In the genomic region with DNA sequence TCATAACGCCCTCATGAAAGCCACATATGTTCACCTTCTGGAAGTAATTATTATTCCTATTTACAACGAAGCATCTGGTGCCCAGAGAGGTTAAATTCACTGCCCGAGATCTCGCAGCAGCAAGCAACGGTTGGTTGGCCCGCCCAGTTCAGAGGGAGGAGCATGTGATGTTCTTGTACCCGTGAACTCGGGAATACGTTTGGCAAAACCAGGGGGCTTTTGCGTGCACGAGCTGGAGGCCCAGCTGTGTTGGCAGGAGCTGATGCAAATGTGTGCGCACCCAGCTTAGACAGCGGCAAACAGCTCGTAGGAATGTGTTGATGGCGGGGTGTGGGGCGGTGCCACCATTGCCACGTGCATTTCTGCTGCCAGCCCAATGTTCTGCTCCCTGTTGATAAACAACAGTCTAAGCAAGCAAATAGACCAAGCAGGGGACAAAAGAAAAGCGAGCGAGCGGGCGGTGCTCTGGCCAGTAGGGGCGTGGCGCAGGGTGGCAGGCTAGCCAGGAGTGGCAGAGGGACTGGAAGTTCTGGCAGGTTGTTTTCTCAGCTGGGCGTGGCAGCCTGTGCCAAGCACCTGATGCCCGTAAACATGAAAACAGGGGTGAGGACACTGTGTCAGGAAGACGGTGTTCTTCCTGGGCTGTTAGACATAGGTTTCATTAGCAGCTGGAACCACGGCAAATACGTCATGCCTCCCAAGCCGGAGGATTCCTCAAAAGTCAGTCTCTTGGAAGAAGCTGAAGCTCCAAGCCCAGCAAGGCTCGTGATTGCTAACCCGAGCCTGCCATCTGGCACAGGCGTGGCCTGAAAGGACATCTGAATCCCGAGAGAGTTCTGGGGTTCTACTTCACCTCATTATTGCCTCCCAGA, we compare ENCODE assay signal across 8 mouse cellular contexts. TPM values are rescaled to one million over a fixed set of nuclear protein-coding genes. Genes with fewer than 3 reads are reported as not detected.
DNase-seq lines count a peak whose midpoint lies in the region; TF ChIP-seq lines count a peak whose summit lies in the region.

No protein-coding gene starts in this region.

- intact Hi-C loops in left cerebral cortex, adult 2 months (cut with DNase I): no loop called here
- intact Hi-C loops in gastrocnemius, postnatal 14 days (cut with DNase I; ENCODE audit: low total_unique reads): no loop called here
- intact Hi-C loops in left cerebral cortex, postnatal 4 days (cut with DNase I): no loop called here

- DNase-seq in left cerebral cortex, adult 2 months (ENCODE audit: extremely low spot score in 1 of 2, low spot score in 2 of 2): peak; percentile 45 to 55
- DNase-seq in left cerebral cortex, adult 11 months (ENCODE audit: low spot score): no peak
- DNase-seq in cerebellum, postnatal 25 days: peak; percentile 69 to 76
- DNase-seq in gastrocnemius, postnatal 14 days: peak; percentile 67
- peak; percentile 72 for DNase-seq in induced T-regulatory cell, adult 2 months (ENCODE audit: low read depth)
- peak; percentile 79 for DNase-seq in left cerebral cortex, postnatal 4 days
- peak; percentile 85 for DNase-seq in mesoderm, embryonic 11.5 days (ENCODE audit: low read depth, low spot score)
- DNase-seq in spleen, postnatal 36 days (ENCODE audit: low spot score in 2 of 2): peak; percentile 70

- H3K4me3 ChIP-seq in left cerebral cortex, adult 2 months: peak overlapping the region; percentile 43

- TF ChIP-seq CTCF in left cerebral cortex, adult 2 months (IDR thresholded peaks at IDR 0.05): peak; percentile 30

- H3K27ac ChIP-seq in left cerebral cortex, adult 2 months: peak overlapping the region; percentile 74

RNA-seq across cellular contexts. Expression of a gene that starts 30.6 kb away (rescaled TPM):
- 10 to 100 TPM; 46.9 to 71.1 TPM for total RNA-seq in left cerebral cortex, adult 2 months (2021)
- total RNA-seq in gastrocnemius, postnatal 14 days (2021): 10 to 100 TPM; 15.4 to 70.6 TPM
- total RNA-seq in left cerebral cortex, postnatal 4 days (2021): 10 to 100 TPM; 50.6 to 52.2 TPM

RNA-seq across cellular contexts. Expression of a gene that starts 41.7 kb away (rescaled TPM):
- 10 to 100 TPM; 50.6 to 52.2 TPM for total RNA-seq in left cerebral cortex, adult 2 months (2021)
- total RNA-seq in gastrocnemius, postnatal 14 days (2021): 10 to 100 TPM; 45.5 to 47.5 TPM
- total RNA-seq in left cerebral cortex, postnatal 4 days (2021): 10 to 100 TPM; 32.1 to 37.7 TPM
